Mouse (Mus musculus): ENCODE data around the gene Tbc1d10c. TPM values are rescaled to one million over a fixed set of nuclear protein-coding genes. Genes with fewer than 3 reads are reported as not detected.

The Tbc1d10c gene
- 12.8 and 13.0 TPM in 2 replicates for total RNA-seq (2014; fragmentation: Nextera tagmentation)
- 21.9 and 26.7 TPM in 2 replicates for total RNA-seq (2017)
- polyA plus RNA-seq (2012): 32.8 and 36.0 TPM in 2 replicates

DNA sequence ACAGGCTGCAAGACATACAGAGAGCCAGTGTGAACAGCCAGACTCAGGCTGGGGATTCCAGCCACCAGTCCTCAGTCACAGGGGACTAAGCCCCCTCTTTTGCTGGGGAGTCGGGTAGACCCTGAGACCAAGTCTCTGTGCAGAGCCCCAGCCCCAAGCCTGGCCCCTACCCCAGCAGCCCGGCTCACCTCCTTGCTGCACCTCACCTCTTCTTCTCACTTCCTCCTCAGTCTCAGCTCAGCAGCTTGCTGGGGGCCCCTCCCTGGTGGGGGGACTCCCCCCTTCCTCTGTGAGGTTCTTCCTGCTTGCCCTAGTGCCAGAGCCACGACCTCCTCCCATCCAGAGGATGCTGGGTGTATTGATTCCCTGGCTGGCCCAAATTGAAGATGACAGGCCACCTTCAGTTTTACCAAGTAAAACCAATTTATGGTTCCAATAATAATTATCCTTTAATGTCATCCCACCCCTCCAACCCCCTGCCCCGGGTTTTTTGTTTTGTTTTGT lies at the start of gene Tbc1d10c:
Gene Tbc1d10c, minus strand, starts transcription at position 454 of the 504 bp plus-strand sequence.
- no peaks in the 10 kb centered on the region for H3K9me3 ChIP-seq (replicated peaks)
- H3K36me3 ChIP-seq (replicated peaks): peaks cover 70% of the 10 kb centered on the region
- no peak for TF ChIP-seq GATA1 (IDR thresholded peaks at IDR 0.05; ENCODE audit: borderline replicate concordance, low read length)
- no peak for TF ChIP-seq CTCF (IDR thresholded peaks at IDR 0.05; ENCODE audit: low read depth, low read length)
- TF ChIP-seq POLR2AphosphoS5 (IDR thresholded peaks at IDR 0.05; ENCODE audit: insufficient replicate concordance, low read depth, low read length): no peak
- no peak for TF ChIP-seq GATA2 (IDR thresholded peaks at IDR 0.05; ENCODE audit: borderline replicate concordance, low read depth, low read length)
- no peak for TF ChIP-seq TAL1 (conservative IDR thresholded peaks at IDR 0.05; ENCODE audit: low read depth, low read length)
- H3K4me1 ChIP-seq (ENCODE audit: insufficient read depth, low read depth, low read length): peaks cover 67% of the 10 kb centered on the region
- H3K4me3 ChIP-seq (ENCODE audit: low read depth, low read length): peak within 1 kb of the TSS; percentile 78
- ATAC-seq (ENCODE audit: extremely low read depth, insufficient number of reproducible peaks, low FRiP score, poor library complexity, severe bottlenecking) (peak; percentile 54), DNase-seq (ENCODE audit: low spot score) (peak; percentile 84)
- no peaks in the 10 kb centered on the region; the same call in 1 of the 2 replicates for H3K27me3 ChIP-seq (ENCODE audit: insufficient read depth, low read length)

DNA sequence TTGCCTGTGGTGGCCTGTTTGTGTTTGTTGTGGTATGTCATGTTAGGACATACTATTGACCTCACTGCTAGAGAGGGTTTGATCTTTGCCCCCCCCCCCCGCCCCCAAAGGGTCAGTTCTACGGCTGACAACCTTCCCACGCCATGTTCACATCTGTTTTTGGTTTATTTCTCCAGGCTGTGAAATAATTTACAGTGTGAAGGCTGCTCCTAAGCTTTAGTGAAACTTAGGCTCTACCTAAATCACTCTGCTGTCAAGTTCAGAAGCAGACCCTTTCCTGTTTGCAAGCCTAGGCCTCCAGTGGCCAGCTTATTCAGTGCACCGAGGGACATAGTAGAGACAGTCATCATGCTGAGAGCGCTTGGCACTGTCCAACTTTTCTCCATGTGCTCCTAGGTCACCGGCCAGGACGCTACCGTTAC lies 49.2 kb upstream of the Tbc1d10c start:
- H3K9me3 ChIP-seq (replicated peaks): no peaks in the 10 kb centered on the region
- no peak for DNase-seq (ENCODE audit: low spot score)
- no peak overlapping the region for H3K4me3 ChIP-seq (ENCODE audit: low read depth, low read length)
- peaks cover 26% of the 10 kb centered on the region for H3K27me3 ChIP-seq (ENCODE audit: insufficient read depth, low read length)
- no peaks in the 10 kb centered on the region for H3K36me3 ChIP-seq (replicated peaks)
- TF ChIP-seq POLR2AphosphoS5 (IDR thresholded peaks at IDR 0.05; ENCODE audit: insufficient replicate concordance, low read depth, low read length): no peak
- no peak for TF ChIP-seq CTCF (IDR thresholded peaks at IDR 0.05; ENCODE audit: low read depth, low read length)
- TF ChIP-seq TAL1 (conservative IDR thresholded peaks at IDR 0.05; ENCODE audit: low read depth, low read length): no peak
- TF ChIP-seq GATA1 (IDR thresholded peaks at IDR 0.05; ENCODE audit: borderline replicate concordance, low read length): no peak
- TF ChIP-seq GATA2 (IDR thresholded peaks at IDR 0.05; ENCODE audit: borderline replicate concordance, low read depth, low read length): no peak
- H3K4me1 ChIP-seq (ENCODE audit: insufficient read depth, low read depth, low read length): peaks cover 8% of the 10 kb centered on the region
- no peak for ATAC-seq (ENCODE audit: extremely low read depth, insufficient number of reproducible peaks, low FRiP score, poor library complexity, severe bottlenecking)

DNA sequence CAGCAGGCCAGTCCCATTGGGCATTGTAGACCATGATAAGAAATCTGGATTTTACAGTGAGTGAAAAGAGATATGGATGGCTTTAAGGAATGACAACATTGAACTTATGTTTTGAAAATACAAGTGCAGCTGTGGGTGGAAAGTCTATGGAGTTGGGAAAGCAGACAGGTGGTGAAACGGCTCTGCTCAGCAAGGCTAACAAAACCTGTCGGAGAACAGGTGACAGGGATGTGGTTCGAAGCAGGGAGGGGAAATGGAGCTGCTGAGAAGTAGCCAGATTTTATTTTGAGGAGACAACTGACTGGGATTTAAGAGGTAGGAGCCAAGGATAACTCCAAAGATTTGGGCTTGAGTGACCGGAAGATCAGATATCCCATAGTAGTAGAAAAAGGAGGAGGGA lies 43.5 kb upstream of the Tbc1d10c start:
- Histone ChIP-seq H3K4me3 (ENCODE audit: low read depth, low read length) (no peak overlapping the region), H3K4me1 (ENCODE audit: insufficient read depth, low read depth, low read length) (peaks cover 26% of the 10 kb centered on the region), H3K27me3 (ENCODE audit: insufficient read depth, low read length) (peaks cover 15% of the 10 kb centered on the region), H3K36me3 (replicated peaks) (peaks cover 8% of the 10 kb centered on the region), H3K9me3 (replicated peaks) (no peaks in the 10 kb centered on the region)
- ATAC-seq (ENCODE audit: extremely low read depth, insufficient number of reproducible peaks, low FRiP score, poor library complexity, severe bottlenecking) (no peak), DNase-seq (ENCODE audit: low spot score) (no peak)
- TF ChIP-seq GATA2 (IDR thresholded peaks at IDR 0.05; ENCODE audit: borderline replicate concordance, low read depth, low read length): no peak
- no peak for TF ChIP-seq GATA1 (IDR thresholded peaks at IDR 0.05; ENCODE audit: borderline replicate concordance, low read length)
- no peak for TF ChIP-seq POLR2AphosphoS5 (IDR thresholded peaks at IDR 0.05; ENCODE audit: insufficient replicate concordance, low read depth, low read length)
- no peak for TF ChIP-seq CTCF (IDR thresholded peaks at IDR 0.05; ENCODE audit: low read depth, low read length)
- TF ChIP-seq TAL1 (conservative IDR thresholded peaks at IDR 0.05; ENCODE audit: low read depth, low read length): no peak

DNA sequence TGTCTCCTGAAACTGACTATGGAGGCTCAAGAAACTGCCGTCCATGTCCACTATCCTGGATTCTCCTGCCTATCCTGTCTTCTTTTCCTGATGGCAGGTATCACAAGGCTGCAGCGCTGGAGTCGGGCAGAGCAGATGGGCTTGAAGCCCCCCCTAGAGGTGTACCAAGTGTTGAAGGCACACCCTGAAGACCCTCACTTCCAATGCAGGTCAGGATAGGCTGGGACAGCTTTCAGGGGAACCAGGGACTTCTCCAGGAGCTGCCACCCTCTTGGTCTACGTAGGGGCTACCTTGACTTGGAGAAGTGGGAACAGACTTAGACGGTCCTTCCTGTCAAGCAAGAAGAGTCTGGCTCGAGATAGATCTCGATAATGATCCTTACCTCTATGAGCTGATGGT lies 41.6 kb upstream of the Tbc1d10c start:
- no peak for TF ChIP-seq GATA2 (IDR thresholded peaks at IDR 0.05; ENCODE audit: borderline replicate concordance, low read depth, low read length)
- Histone ChIP-seq H3K9me3 (replicated peaks) (no peaks in the 10 kb centered on the region), H3K4me1 (ENCODE audit: insufficient read depth, low read depth, low read length) (peaks cover 32% of the 10 kb centered on the region), H3K36me3 (replicated peaks) (peaks cover 8% of the 10 kb centered on the region), H3K27me3 (ENCODE audit: insufficient read depth, low read length) (peaks cover 23% of the 10 kb centered on the region), H3K4me3 (ENCODE audit: low read depth, low read length) (peak overlapping the region; percentile 75; the same call in 1 of the 2 replicates)
- no peak for ATAC-seq (ENCODE audit: extremely low read depth, insufficient number of reproducible peaks, low FRiP score, poor library complexity, severe bottlenecking)
- no peak for DNase-seq (ENCODE audit: low spot score)

DNA sequence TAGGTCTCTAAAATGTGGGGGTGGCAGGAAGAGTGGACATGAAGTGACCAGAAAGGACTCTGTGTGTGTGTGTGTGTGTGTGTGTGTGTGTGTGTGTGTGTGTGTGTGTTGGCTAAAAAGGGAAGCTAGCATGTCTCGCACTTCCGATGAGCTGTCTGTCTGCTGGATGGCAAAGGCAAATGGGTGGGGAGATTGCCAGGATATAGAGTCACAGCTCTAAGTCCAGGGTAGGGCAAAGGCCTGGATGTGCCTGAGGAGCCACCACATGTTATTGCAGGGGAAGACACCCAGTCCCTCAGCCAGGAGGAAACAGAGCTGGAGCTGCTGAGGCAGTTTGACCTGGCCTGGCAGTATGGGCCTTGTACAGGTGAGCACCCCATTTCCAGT lies 41.1 kb upstream of the Tbc1d10c start:
- DNase-seq (ENCODE audit: low spot score): peak; percentile 66
- H3K27me3 ChIP-seq (ENCODE audit: insufficient read depth, low read length): peaks cover 28% of the 10 kb centered on the region
- peak overlapping the region; percentile 75 for H3K4me3 ChIP-seq (ENCODE audit: low read depth, low read length)
- H3K9me3 ChIP-seq (replicated peaks): no peaks in the 10 kb centered on the region
- no peak for ATAC-seq (ENCODE audit: extremely low read depth, insufficient number of reproducible peaks, low FRiP score, poor library complexity, severe bottlenecking)
- peaks cover 8% of the 10 kb centered on the region for H3K36me3 ChIP-seq (replicated peaks)
- H3K4me1 ChIP-seq (ENCODE audit: insufficient read depth, low read depth, low read length): peaks cover 33% of the 10 kb centered on the region
- TF ChIP-seq POLR2AphosphoS5 (IDR thresholded peaks at IDR 0.05; ENCODE audit: insufficient replicate concordance, low read depth, low read length) (no peak), TAL1 (conservative IDR thresholded peaks at IDR 0.05; ENCODE audit: low read depth, low read length) (no peak), CTCF (IDR thresholded peaks at IDR 0.05; ENCODE audit: low read depth, low read length) (no peak), GATA1 (IDR thresholded peaks at IDR 0.05; ENCODE audit: borderline replicate concordance, low read length) (no peak), GATA2 (IDR thresholded peaks at IDR 0.05; ENCODE audit: borderline replicate concordance, low read depth, low read length) (no peak)

DNA sequence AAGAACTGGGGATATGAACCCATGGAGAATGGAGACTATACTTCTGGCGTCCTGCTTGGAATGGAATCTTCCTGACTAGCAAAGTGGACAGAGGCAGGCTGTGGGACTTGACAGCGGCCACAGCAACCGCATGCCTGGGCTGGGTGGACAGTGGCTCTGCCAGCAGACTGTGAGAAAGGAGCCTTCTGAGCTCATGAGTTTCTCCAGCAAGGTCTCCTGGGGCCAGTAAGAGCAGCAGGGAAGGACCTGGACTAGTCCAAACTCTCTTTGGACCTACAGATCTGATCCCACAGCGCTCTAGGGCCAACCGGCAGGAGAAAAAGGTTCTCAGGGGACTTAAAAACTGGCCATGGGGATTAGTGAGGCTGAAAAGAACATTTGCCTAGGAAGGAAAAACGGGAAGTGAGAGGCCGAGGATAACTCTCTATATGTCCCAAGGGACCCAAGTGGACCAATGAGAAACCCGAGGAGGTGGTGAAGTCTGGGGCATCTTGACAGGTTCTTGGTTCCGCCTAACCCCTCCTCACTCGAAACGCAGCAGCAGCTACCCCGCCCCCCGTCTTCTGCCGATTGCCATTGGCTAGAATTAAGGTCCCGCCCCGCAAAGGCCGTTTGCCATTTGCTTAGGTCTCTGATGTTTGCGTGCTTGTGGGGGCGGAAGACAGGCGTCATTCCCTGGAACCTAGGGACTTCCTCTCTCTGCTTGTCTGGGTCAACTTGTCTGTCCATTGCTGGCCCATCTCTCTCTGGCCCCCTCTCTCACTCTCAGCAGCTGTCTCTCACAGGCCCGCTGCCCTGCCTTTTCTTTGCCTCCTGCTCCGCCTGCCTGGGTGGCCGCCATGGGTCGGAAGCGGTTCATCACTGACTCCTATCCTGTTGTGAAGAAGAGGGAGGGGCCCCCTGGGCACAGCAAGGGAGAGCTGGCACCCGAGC lies 40.4 kb upstream of the Tbc1d10c start, which contains the start of gene Pold4:
Gene Pold4, plus strand, starts transcription at position 647 of the 933 bp plus-strand sequence.
- Histone ChIP-seq H3K9me3 (replicated peaks) (no peaks in the 10 kb centered on the region), H3K27me3 (ENCODE audit: insufficient read depth, low read length) (peaks cover 32% of the 10 kb centered on the region), H3K36me3 (replicated peaks) (peaks cover 8% of the 10 kb centered on the region), H3K4me1 (ENCODE audit: insufficient read depth, low read depth, low read length) (peaks cover 33% of the 10 kb centered on the region), H3K4me3 (ENCODE audit: low read depth, low read length) (peak within 1 kb of the TSS; percentile 75)
- ATAC-seq (ENCODE audit: extremely low read depth, insufficient number of reproducible peaks, low FRiP score, poor library complexity, severe bottlenecking) (peak; percentile 91), DNase-seq (ENCODE audit: low spot score) (peak; percentile 93)
- TF ChIP-seq GATA1 (IDR thresholded peaks at IDR 0.05; ENCODE audit: borderline replicate concordance, low read length): no peak

All from G1E (cell line).